Mouse (Mus musculus) kidney, postnatal 25 days (tissue): ENCODE measurements around the gene Krt19.

Experiments used
- DNase-seq, 2 experiments: peaks; one replicate each; pipeline ENCODE4 v3.0.0; 2021; ENCODE audit warnings: mixed read lengths in 2 of 2

Krt19 gene

GRCm38 (mm10) chr11:100136559-100136958 is 11.9 kb downstream of the Krt19 start:
- DNase-seq: no peak

GRCm38 (mm10) chr11:100135731-100136130 is 12.7 kb downstream of the Krt19 start, which contains the start of gene Krt15:
TSS of gene Krt15 (minus strand) at chr11:100135928.
- no peak for DNase-seq

- DNase-seq: no peak
Measured at GRCm38 (mm10) chr11:100124901-100125300, 23.6 kb downstream of the Krt19 start.

GRCm38 (mm10) chr11:100121466-100121865 is 27.0 kb downstream of the Krt19 start, which contains the start of gene Krt13:
TSS of gene Krt13 (minus strand) at chr11:100121566.
- DNase-seq: no peak

GRCm38 (mm10) chr11:100120331-100120730 is 28.1 kb downstream of the Krt19 start:
- no peak for DNase-seq

- no peak for DNase-seq
Measured at GRCm38 (mm10) chr11:100113742-100114029, 34.8 kb downstream of the Krt19 start.

GRCm38 (mm10) chr11:100112935-100113741 is 35.3 kb downstream of the Krt19 start:
- no peak for DNase-seq

- no peak for DNase-seq
Measured at GRCm38 (mm10) chr11:100105576-100106122, 42.8 kb downstream of the Krt19 start, which contains the start of gene Krt36. TSS of gene Krt36 (minus strand) at chr11:100105626.

- no peak for DNase-seq
Measured at GRCm38 (mm10) chr11:100102693-100103429, 45.6 kb downstream of the Krt19 start.

- DNase-seq: no peak
Measured at GRCm38 (mm10) chr11:100100391-100100790, 48.1 kb downstream of the Krt19 start.

- no peak for DNase-seq
Measured at GRCm38 (mm10) chr11:100097819-100098218, 50.6 kb downstream of the Krt19 start.

- no peak for DNase-seq
Measured at GRCm38 (mm10) chr11:100096141-100096540, 52.3 kb downstream of the Krt19 start, which contains the start of gene Krt35. TSS of gene Krt35 (minus strand) at chr11:100096241.
